Mouse (Mus musculus) left cerebral cortex, adult 11 months (tissue): ENCODE results near the gene Fchsd2.
A peak's percentile ranks its signal among the peaks of the same experiment; 100 is the strongest.

Experiments
- DNase-seq: peaks from one replicate; pipeline ENCODE4 v3.0.0; 2022; ENCODE audit warnings: low spot score

Gene Fchsd2

DNA sequence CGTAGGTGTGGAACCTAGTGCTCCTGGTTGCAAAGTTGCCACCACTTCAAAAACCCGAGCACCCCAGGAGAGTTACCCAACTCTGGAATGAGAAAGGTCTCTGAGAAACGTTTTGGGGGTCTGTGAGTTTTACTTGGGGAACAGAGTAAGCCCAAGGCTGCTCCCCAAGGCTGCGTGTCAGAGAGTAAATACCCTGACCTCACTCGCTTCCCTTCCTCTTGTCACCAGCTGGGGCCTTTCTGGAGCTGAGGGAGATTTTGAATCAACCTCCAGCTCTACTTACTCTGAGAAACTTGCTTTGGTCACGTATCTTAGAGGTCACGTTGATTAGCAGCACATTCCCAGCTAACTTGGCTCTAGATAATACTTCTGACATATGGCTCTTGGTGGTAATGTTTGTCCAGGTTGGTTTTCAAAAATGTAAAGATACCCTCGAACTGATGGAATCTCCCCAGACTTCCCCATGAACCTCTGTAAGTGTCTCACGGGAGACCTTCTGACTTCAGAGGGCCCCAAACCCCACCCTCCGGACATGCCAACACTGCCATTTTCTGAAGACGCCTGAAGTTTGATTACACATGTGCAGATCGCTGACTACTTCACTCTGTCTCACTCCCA is 20.4 kb upstream of the Fchsd2 start:
- DNase-seq: no peak

DNA sequence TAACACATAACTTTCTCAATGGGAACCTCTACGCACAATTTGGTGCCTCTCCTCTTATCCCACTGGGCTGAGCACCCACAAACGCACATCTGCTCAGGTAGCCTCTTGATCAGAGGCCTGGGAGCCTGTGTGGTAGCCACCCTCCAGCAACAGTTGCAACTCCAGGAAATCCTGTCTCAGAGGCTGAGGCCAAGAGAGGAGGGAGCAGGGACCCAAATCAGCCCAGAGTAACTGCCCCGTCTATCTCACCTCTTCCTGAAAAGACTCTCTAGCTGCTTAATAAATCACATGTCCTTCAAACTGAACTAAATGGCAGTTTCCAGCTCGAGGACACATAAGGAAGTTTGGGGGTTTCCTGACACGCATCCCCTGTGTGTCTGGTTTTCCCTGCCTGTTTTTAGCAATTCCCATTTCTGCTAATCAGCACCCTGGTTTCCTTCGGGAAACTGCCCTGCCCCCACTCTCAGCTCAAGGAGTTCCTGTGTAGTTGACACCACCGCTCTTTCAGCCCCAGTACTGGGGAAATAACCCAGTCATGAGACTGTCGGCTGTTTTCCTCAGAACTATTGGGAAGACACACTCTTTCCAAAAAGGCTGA is 18.4 kb upstream of the Fchsd2 start:
- DNase-seq: no peak

DNA sequence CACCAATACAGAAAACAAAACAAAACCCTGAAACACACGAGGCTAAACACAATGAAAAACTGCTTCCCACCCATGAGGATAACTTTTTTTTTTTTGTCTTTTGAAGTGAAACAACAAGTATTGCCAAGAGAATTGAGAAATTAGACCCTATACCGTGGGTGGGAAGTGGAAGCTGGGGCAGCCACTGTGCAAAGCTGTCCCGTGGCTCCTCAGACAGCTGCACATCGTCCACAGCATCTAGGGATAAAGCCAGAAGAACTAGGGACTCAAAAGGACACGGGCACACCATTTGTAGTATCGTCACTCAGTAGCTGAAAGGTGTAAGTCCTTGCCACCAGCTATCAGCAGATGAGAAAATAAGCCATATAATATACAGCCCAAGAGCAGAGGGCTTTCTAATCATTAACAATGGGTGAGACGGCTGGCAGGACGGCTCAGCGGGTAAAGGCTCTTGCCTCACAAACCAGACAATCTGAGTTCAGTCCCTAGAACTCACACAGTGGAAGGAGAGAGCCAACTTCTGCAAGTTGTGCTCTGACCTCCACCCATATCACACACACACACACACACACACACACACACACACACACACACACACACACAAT is 9.0 kb upstream of the Fchsd2 start:
- DNase-seq: no peak

DNA sequence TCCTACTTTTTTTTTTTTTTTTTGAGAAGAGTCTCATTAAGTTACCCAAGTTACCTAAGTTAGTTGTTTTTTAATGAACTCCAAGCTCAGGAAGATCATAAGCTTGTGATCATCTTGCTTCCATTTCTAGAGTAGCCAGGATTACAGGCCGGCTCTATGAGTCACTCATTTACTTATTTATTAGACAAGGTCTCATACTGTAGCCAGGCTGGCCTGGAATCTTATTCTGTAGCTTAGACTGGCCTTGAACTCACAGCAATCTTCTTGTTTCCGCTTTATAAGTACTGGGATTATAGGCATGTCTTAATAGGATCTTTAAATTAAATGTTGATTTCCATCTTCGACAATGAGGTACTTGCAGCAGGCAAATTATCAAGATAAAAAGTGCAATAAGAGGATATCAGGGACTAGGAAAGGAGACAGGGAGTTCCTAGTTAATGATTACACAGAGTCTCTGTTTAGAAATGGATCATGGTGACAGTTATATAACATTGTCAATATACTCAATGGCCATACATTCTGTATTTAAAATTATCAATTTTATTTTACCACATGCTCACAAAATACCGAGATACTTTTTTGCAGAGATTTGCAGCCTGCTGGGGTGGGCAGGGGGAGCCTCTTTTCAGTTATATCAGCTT is 7.7 kb upstream of the Fchsd2 start:
- DNase-seq: no peak

DNA sequence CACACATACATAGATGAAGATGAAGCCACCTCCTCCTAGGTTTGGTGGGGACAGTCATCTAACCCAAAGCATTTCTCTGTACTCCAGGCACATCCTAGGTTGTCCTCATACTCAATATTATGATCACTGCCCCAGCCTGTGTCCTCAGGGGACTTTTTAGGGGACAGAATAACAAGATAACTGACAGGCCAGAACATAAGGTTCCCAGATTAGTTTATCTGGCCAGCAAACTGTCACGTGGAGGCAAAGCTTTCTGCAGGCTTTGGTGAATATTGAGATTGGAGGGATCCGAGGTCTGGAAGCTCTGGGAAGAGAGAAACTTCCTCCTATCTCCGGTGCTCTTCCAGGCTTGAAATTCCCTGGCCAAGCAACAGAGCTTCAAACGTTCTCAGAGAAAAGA is 6.9 kb upstream of the Fchsd2 start:
- no peak for DNase-seq

DNA sequence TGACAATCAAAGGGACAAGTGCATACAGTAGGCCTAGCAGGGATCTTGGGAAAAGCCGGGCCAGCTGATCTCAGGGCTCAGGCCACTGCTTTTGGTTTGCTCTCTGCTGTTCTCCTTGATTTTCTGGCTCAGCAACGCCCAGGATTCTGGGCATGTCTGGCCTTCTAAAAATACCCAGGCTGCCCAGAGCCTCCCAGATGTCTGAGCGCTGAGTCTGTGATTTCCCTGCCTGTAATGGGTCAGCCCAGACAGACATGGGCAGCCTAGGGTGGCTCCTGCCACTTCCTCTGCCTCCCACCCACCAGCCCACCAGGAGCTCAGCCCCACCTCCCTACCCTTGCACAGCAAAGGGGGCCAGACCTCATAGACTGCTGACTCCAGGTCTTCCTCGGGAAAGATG is 4.0 kb upstream of the Fchsd2 start:
- no peak for DNase-seq

DNA sequence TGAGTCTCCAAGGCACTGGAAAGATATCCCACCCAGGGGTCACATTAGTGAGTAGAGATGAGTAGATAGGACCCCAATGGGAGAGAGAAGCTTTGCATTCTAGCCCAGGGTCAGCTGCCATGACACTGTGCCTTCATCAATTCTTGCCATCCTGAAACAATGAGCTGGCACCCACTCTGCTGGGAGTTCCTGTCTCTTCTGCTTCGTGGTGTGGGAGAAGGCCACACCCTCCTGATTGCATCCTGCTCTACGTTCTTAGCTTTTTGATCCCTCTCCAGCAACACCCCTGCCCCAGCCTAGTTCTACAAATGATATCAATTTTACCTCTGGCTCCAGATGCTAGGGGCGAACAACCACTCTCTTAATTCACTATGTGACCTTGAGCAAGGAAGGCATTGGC is 3.4 kb upstream of the Fchsd2 start:
- no peak for DNase-seq

DNA sequence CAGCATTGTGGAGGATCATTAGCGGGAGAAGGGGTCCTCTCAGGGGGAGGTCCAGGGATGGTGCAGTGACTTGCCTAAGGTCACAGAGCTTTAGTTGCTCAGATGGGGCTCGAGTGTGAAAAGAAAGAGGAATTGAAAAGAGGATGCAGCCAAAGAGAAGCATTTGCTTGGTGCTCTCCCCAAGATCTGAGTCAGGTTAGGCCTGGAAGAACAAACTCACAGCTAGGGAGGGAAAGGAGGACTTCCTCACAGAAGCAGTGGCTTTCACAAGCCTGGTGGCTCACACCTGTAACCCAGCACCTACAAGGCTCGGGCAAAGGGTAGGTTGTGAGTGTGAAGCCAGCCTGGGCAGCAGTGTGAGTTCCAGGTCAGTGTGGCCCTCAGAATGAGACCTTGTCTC is 568 bp downstream of the Fchsd2 start:
- no peak for DNase-seq

DNA sequence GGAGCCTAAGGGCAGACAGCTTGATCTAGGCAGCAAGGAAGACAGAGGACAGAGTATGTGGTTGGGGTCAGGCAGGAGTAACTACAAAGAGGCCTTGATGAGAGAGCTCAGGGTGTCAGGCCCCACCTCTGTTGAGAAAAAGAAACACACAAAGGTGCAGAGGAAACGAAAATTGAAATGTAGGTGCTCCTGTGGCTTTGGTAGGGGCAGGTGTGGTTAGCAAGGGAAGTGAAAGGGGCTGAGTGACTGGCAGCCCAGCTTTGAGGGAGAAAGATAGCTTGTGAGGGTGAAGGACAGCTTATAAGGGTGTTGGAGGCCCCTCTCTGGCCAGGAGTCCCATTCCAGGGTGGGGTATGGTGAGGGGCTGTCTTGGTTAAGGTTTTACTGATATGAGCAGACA is 2.1 kb downstream of the Fchsd2 start:
- no peak for DNase-seq

DNA sequence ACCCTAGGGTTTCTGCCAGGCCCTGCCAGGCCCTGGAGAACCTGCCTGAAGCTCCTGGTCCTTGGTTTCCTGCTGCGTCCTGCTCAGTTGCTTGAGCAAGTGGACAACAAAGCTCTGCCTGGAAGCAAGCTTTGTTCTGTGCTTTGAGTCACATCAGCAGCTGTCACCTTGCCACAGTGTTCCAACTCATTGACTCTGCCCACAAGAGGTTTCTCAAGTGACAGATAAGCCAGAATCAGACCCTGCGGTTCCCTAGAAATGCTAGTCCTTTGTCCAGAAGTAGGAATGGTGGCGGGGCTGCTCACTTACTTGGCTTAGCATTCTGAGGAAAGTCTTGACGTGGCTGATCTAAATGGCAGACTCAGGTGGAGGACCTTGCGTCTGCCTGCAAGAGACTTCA is 2.9 kb downstream of the Fchsd2 start:
- no peak for DNase-seq

DNA sequence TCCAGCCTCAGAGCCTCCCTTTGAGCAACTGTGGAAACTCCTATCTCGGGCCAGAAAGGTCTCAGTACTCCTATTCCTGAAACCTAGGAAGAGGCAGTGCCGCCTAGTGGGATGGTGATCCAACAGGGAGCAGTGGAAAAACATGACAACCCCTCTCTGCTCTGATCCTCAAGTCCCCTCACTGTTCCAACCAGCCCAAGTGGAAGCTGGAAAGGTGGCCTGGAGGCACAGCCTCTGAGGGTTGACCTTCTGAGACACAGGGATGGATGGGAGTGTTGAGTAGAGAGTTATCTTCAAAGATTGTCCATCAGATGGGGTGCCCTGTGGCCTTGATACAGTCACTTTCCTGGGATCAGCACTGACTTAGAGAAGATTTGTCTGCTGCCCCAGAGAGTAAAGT is 3.9 kb downstream of the Fchsd2 start:
- DNase-seq: no peak

DNA sequence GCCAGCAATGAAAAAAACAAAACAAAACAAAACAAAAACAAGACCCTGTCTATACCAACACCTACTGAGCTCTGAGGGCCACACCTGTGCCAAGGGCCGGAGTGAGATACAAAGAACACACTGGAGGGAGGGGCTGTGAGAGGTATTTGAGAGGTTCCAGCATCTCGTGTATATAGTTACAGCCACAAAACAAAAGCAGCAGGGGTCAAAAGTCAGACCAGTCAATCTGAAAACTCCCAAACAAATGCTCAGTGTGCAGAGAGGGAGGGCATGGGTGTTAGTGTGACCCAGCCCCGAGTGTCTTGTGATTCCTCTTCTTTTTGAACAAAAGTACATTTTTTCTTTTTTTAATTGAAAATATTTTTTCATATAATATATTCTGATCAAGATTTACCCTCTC is 4.4 kb downstream of the Fchsd2 start:
- DNase-seq: no peak

DNA sequence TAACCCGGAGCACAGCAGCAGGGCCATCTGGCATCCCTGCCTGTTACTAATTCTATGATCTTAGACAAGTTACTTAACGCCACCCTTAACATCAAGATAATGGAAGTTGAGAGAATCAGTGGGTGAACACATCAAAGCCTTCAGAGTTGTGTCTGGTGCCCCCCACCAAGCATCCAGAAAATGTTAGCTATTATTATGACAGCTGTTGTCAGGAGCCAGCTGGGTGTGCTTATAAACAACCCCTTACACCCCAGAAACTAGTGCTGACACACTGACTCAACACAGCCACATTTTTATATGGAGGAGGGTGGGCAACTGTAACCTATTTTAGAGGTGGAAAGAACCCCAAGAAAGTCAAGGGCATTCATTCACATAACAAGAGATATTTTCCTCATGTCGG is 7.3 kb downstream of the Fchsd2 start:
- DNase-seq: no peak

DNA sequence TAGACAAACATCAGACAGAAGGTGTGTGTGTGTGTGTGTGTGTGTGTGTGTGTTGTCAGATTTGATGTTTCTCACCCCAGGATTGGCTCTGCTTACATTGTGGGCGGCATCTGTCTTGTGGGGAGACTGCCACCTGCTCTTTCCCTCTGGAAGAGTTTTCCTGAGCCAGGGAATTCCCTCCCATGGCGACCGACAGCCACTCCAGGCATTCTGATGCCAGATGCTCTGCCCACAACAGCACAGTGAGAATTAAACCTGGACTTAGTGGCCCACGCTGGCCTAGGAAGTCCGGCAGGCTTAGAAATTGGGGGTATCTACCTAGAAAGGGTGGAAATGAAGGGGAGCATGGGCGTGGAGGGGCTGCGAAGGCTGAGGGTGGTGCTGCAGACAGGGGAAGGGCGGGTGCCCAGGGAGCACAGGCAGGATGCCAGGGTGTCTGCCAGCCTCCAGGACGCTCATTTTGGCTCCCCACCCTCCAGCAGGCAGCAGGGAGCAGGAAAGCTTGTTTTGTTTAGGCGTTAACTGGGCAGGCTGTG is 8.6 kb downstream of the Fchsd2 start:
- peak; percentile 56 for DNase-seq

DNA sequence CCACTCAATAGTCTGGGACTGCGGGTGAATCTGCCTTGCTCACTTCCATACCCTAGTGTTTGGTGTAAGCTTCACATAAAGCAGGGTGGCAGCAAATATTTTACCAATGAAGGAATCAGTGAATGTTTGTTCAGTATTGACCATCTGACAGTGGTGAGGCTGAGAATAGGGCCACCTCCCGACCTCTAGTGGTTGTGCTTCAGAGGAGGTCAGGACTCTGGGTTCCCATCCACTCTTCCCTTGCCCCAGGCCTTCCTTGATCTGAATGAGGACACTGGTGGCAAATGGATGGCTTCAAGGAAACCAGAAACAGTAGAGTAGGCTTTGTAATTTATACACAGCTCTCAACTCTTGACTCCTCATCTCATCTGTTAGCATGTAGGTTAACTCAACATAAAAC is 14.0 kb downstream of the Fchsd2 start:
- DNase-seq: no peak

DNA sequence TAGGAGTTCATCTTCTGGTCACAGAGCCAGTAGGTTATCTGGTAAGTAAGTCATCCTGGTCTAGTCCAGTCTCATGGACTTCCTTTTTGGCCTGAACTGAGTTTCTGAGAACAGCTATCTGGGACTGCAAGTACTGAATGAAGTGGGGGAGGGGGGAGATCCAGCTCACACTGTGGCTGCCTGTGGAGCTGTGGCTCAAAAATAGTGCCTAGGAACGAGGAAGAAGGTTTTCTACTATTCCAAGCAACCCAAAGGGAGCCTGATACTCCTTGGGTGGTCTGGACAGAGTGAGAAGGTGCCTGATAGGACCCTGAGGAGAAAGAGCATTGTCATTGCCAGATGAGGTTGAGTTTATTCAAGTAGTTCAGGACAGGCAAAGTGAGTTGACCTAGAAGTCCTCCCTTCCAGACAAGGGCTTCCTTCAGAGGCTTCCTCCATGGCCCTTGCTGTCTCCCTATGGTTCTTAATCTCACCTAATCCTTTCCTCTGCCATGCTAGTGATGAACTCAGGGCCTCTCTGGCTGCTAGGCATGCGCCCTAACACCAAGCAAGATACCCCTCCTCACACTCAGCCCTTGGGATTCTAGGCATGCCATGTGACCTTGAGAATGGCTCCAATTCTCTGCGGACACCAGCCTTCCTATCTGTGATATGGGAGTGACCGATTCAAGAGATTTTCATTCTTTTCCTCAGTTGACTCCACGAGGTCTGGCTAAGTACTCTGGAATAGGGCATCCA is 14.6 kb downstream of the Fchsd2 start:
- DNase-seq: no peak

DNA sequence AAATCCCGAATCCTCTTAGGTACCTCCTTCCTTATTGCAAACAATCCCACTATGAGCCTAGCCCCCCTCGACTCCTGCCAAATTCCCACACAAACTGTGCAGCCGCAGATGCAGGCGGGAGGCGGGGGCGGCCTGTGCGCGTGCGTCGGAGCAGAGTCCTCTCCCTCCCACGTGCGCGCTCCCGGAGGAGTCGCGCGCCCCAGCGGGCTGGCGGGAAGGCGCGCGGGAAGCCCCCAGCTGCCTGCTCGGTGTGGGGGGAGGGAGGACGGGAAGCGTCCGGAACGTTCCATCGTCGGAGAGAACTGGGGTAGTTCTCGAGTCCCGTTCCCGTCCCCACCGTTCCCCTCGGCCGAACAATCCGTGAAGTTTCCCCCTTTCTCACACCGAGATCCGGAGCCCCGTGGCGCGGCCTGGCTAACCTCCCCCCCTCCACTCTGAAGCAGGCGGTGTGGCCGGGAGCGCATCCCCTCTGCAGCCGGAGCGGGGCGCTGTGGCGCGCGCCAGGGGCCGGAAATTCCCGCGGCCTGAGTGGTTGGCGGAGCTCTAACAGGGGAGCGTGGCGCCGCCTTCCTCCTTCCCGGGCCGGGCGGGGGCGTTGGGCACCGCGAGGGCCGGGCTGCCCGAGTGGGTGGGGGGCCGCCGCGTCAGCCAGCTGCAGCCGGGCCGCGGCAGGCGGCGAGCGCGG is 15.4 kb downstream of the Fchsd2 start:
- DNase-seq: peak; percentile 95

DNA sequence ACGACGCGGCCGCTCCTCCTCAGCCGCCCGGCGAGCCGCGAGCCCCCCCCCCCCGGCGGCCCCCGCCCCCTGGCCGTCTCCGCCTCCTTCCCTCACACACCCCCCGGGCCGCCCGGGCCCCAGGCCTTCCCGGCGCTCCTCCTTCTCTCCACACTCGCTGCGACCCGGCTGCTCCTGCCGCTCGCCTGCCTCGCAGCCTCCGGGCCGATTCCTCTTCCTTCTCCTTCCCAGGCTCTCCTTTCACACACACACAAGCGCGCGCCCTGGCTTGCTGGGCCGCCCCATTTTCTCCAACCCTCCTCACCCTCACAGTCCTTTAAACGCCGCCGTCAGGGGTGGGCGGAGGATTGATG is 16.0 kb downstream of the Fchsd2 start:
- DNase-seq: no peak

DNA sequence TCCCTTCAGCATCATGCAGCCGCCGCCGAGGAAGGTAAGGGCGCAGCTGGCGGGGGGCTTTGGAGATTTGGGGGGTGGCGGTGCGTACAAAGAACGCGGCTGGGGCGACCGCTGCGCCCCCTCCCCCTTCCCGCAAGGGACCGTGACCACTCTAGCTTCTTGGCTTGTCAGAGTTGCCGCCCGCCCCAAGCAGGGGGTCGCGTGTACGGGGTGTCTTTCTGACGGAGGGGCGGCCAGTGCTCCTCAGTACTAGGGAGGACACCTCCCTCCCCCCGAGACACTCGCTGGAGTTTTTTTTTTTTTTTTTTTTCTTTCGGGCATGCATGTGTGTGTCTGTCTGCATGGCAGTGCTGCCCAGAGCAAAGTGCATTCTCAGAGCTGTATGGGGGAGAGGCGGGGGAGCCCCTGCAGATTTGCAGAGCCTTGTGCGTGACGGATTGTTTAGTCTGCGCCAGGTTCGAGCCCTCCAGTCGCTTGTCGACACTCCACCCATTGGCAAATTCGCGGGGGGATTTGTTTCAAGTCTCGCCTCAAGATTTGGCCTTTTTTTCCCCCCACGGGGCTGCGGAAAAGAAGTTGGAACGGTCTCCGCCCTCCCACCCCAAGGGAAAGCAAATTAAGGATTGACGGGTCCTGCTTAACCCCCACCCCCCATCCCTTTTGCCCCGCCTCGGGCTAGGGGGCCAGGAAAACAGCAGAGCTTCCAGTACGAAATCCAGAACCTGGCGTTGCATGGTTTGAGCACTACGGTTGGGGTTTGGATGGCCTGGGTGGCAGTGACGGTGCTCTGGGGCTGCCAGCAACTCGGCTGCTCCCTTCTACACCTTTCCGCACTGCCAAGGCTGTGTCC is 16.6 kb downstream of the Fchsd2 start:
- no peak for DNase-seq

DNA sequence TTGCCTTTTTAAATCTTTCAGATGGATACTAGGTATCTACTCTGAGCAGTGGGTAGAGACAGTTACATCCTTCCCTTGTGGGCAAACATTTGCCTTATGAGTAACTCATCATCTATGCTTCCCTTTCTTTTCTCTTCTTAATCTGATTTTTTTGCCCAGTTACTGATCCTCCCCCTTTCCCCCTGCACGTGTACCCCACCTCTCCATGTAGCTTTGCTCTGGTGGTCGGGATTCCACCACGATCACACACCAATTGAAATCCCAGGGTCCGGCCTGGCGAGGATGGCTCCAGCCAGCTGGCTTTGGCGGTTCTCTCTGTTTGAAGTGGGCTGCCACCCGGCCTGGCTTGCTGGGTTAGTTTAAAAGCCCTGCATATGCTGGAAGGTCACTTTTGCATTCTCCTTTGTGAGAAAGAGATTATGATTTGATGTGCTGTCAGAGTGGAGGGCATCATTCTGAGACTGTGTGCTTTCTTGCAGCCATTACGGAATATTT is 17.2 kb downstream of the Fchsd2 start:
- DNase-seq: no peak

DNA sequence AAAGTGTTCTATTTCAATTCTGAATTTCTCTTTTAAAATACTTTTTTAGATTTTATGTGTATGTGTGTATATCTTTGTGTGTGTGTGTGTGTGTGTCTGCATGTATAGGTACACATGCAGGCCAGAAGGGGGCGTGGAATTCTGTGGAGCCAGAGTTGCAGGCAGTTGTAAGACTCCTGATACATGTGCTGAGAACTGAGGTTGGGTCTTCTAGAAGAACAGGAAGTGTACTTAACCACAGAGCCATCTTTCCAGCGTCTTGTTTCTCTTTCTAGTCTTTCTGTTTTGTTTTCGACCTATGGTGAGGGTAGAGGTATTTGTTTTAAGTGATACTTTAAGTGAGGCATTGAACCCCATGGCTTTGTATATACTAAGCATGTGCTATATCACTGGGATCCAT is 20.7 kb downstream of the Fchsd2 start:
- no peak for DNase-seq
